Mouse (Mus musculus) lung, postnatal 36 days (tissue): ENCODE measurements around the gene Hbs1l.
A peak's percentile ranks its signal among the peaks of the same experiment; 100 is the strongest.
"Not testable (repeated sequence)": the region's sequence is repeated elsewhere in the genome, so short reads cannot be mapped to it uniquely, and the experiment has no call there.

Source experiments
- DNase-seq: peaks from one replicate; pipeline ENCODE4 v3.0.0; 2022; ENCODE audit warnings: mixed read lengths

Hbs1l gene

GRCm38 (mm10) chr10:21364946-21365345 is 69.2 kb downstream of the Hbs1l start:
- no peak for DNase-seq

GRCm38 (mm10) chr10:21365897-21366296 is 70.1 kb downstream of the Hbs1l start:
- DNase-seq, result no peak

GRCm38 (mm10) chr10:21366471-21366870 is 70.7 kb downstream of the Hbs1l start:
- no peak for DNase-seq

GRCm38 (mm10) chr10:21367481-21367880 is 71.7 kb downstream of the Hbs1l start:
- DNase-seq, result no peak

- no peak for DNase-seq
These were observed 73.8 kb downstream of the Hbs1l start for GRCm38 (mm10) chr10:21369586-21369985.

GRCm38 (mm10) chr10:21372271-21372670 is 76.5 kb downstream of the Hbs1l start:
- no peak for DNase-seq

- no peak for DNase-seq
These were observed 81.1 kb downstream of the Hbs1l start, which contains the start of gene Aldh8a1 for GRCm38 (mm10) chr10:21376682-21377473. Gene Aldh8a1 (plus strand): TSS chr10:21377291.

- peak; percentile 34 for DNase-seq
These were observed 82.6 kb downstream of the Hbs1l start for GRCm38 (mm10) chr10:21378196-21378944.

- DNase-seq, result peak; percentile 68
These were observed 87.1 kb downstream of the Hbs1l start for GRCm38 (mm10) chr10:21382914-21383313.

- DNase-seq, result no peak
These were observed 89.4 kb downstream of the Hbs1l start for GRCm38 (mm10) chr10:21385111-21385663.

GRCm38 (mm10) chr10:21389075-21389474 is 93.3 kb downstream of the Hbs1l start:
- DNase-seq, result no peak

GRCm38 (mm10) chr10:21390440-21390839 is 94.7 kb downstream of the Hbs1l start:
- no peak for DNase-seq

GRCm38 (mm10) chr10:21391286-21391685 is 95.5 kb downstream of the Hbs1l start:
- DNase-seq, result no peak

GRCm38 (mm10) chr10:21393390-21393789 is 97.6 kb downstream of the Hbs1l start:
- DNase-seq, result no peak

- DNase-seq, result no peak
These were observed 99.8 kb downstream of the Hbs1l start for GRCm38 (mm10) chr10:21395426-21396139.

- DNase-seq, result not testable (repeated sequence)
These were observed 103.2 kb downstream of the Hbs1l start for GRCm38 (mm10) chr10:21398873-21399425.

GRCm38 (mm10) chr10:21399622-21400021 is 103.8 kb downstream of the Hbs1l start:
- DNase-seq, result no peak

GRCm38 (mm10) chr10:21400031-21400430 is 104.3 kb downstream of the Hbs1l start:
- no peak for DNase-seq

GRCm38 (mm10) chr10:21400453-21400852 is 104.7 kb downstream of the Hbs1l start:
- DNase-seq, result no peak

GRCm38 (mm10) chr10:21401259-21401658 is 105.5 kb downstream of the Hbs1l start:
- no peak for DNase-seq

GRCm38 (mm10) chr10:21404822-21405221 is 109.0 kb downstream of the Hbs1l start:
- DNase-seq, result no peak

- DNase-seq, result no peak
These were observed 110.1 kb downstream of the Hbs1l start for GRCm38 (mm10) chr10:21405707-21406534.
